Mouse (Mus musculus): ENCODE measurements around the gene Cdh22. TPM values are rescaled to one million over a fixed set of nuclear protein-coding genes. Genes with fewer than 3 reads are reported as not detected.

Cdh22 gene
- polyA plus RNA-seq, 1 experiment from 2014 or later: not detected

GRCm38 (mm10) chr2:165218954-165219353 lies 15.7 kb downstream of the Cdh22 start:
- TF ChIP-seq EP300 (IDR thresholded peaks at IDR 0.05; ENCODE audit: low read depth) (no peak), CTCF (IDR thresholded peaks at IDR 0.05; ENCODE audit: low read depth) (no peak)
- no peak overlapping the region for H3K9ac ChIP-seq (replicated peaks)
- H3K27me3 ChIP-seq (ENCODE audit: insufficient read depth, low read length): peaks cover 24% of the 10 kb centered on the region
- no peak overlapping the region for H3K4me3 ChIP-seq (ENCODE audit: low read depth, low read length)
- no peak for ATAC-seq
- no peaks in the 10 kb centered on the region for H3K4me1 ChIP-seq (ENCODE audit: insufficient read depth)
- 81% methylated on average over 8 of the region's 8 CpGs for WGBS (ENCODE audit: insufficient replicate concordance)
- no peak overlapping the region for H3K27ac ChIP-seq (ENCODE audit: low read depth)
- H3K9me3 ChIP-seq (ENCODE audit: low read length): no peaks in the 10 kb centered on the region
- H3K36me3 ChIP-seq (replicated peaks; ENCODE audit: insufficient read depth, low read length): no peaks in the 10 kb centered on the region
- no peak for DNase-seq
- no peak overlapping the region for H3K4me2 ChIP-seq (ENCODE audit: low read depth, low read length)

GRCm38 (mm10) chr2:165217361-165218149 lies 17.1 kb downstream of the Cdh22 start:
- H3K27ac ChIP-seq (ENCODE audit: low read depth): no peak overlapping the region
- H3K27me3 ChIP-seq (ENCODE audit: insufficient read depth, low read length): peaks cover 37% of the 10 kb centered on the region
- DNase-seq (no peak), ATAC-seq (no peak)
- no peaks in the 10 kb centered on the region for H3K4me1 ChIP-seq (ENCODE audit: insufficient read depth)
- no peak overlapping the region for H3K4me2 ChIP-seq (ENCODE audit: low read depth, low read length)
- TF ChIP-seq EP300 (IDR thresholded peaks at IDR 0.05; ENCODE audit: low read depth) (no peak), CTCF (IDR thresholded peaks at IDR 0.05; ENCODE audit: low read depth) (no peak)
- H3K4me3 ChIP-seq (ENCODE audit: low read depth, low read length): no peak overlapping the region
- WGBS (ENCODE audit: insufficient replicate concordance): 79% methylated on average over 16 of the region's 16 CpGs
- H3K9me3 ChIP-seq (ENCODE audit: low read length): no peaks in the 10 kb centered on the region
- no peak overlapping the region for H3K9ac ChIP-seq (replicated peaks)
- no peaks in the 10 kb centered on the region for H3K36me3 ChIP-seq (replicated peaks; ENCODE audit: insufficient read depth, low read length)

- Histone ChIP-seq H3K4me1 (ENCODE audit: insufficient read depth) (no peaks in the 10 kb centered on the region), H3K27ac (ENCODE audit: low read depth) (no peak overlapping the region), H3K4me3 (ENCODE audit: low read depth, low read length) (no peak overlapping the region), H3K9ac (replicated peaks) (no peak overlapping the region), H3K4me2 (ENCODE audit: low read depth, low read length) (no peak overlapping the region), H3K27me3 (ENCODE audit: insufficient read depth, low read length) (peaks cover 58% of the 10 kb centered on the region), H3K36me3 (replicated peaks; ENCODE audit: insufficient read depth, low read length) (no peaks in the 10 kb centered on the region), H3K9me3 (ENCODE audit: low read length) (no peaks in the 10 kb centered on the region)
- DNase-seq: no peak
- WGBS (ENCODE audit: insufficient replicate concordance): 6% methylated on average over 39 of the region's 39 CpGs
- ATAC-seq: no peak
- TF ChIP-seq CTCF (IDR thresholded peaks at IDR 0.05; ENCODE audit: low read depth) (no peak), EP300 (IDR thresholded peaks at IDR 0.05; ENCODE audit: low read depth) (no peak)
Observed at GRCm38 (mm10) chr2:165215103-165215951, 19.3 kb downstream of the Cdh22 start.

GRCm38 (mm10) chr2:165211426-165212079 lies 23.1 kb downstream of the Cdh22 start:
- H3K4me2 ChIP-seq (ENCODE audit: low read depth, low read length): no peak overlapping the region
- H3K36me3 ChIP-seq (replicated peaks; ENCODE audit: insufficient read depth, low read length): no peaks in the 10 kb centered on the region
- no peak overlapping the region for H3K27ac ChIP-seq (ENCODE audit: low read depth)
- H3K27me3 ChIP-seq (ENCODE audit: insufficient read depth, low read length): peaks cover 70% of the 10 kb centered on the region
- no peaks in the 10 kb centered on the region for H3K9me3 ChIP-seq (ENCODE audit: low read length)
- ATAC-seq (no peak), DNase-seq (no peak)
- no peak for TF ChIP-seq EP300 (IDR thresholded peaks at IDR 0.05; ENCODE audit: low read depth)
- no peak for TF ChIP-seq CTCF (IDR thresholded peaks at IDR 0.05; ENCODE audit: low read depth)
- H3K4me3 ChIP-seq (ENCODE audit: low read depth, low read length): no peak overlapping the region
- no peaks in the 10 kb centered on the region for H3K4me1 ChIP-seq (ENCODE audit: insufficient read depth)
- no peak overlapping the region for H3K9ac ChIP-seq (replicated peaks)
- WGBS (ENCODE audit: insufficient replicate concordance): 6% methylated on average over 20 of the region's 20 CpGs

GRCm38 (mm10) chr2:165210948-165211347 lies 23.7 kb downstream of the Cdh22 start:
- H3K4me3 ChIP-seq (ENCODE audit: low read depth, low read length): no peak overlapping the region
- H3K9ac ChIP-seq (replicated peaks): no peak overlapping the region
- no peak overlapping the region for H3K4me2 ChIP-seq (ENCODE audit: low read depth, low read length)
- H3K27ac ChIP-seq (ENCODE audit: low read depth): no peak overlapping the region
- WGBS (ENCODE audit: insufficient replicate concordance): 6% methylated on average over 15 of the region's 15 CpGs
- TF ChIP-seq CTCF (IDR thresholded peaks at IDR 0.05; ENCODE audit: low read depth) (no peak), EP300 (IDR thresholded peaks at IDR 0.05; ENCODE audit: low read depth) (no peak)
- H3K36me3 ChIP-seq (replicated peaks; ENCODE audit: insufficient read depth, low read length): no peaks in the 10 kb centered on the region
- DNase-seq (no peak), ATAC-seq (no peak)
- H3K9me3 ChIP-seq (ENCODE audit: low read length): no peaks in the 10 kb centered on the region
- no peaks in the 10 kb centered on the region for H3K4me1 ChIP-seq (ENCODE audit: insufficient read depth)
- peaks cover 67% of the 10 kb centered on the region for H3K27me3 ChIP-seq (ENCODE audit: insufficient read depth, low read length)

GRCm38 (mm10) chr2:165207689-165208088 lies 27.0 kb downstream of the Cdh22 start:
- Histone ChIP-seq H3K36me3 (replicated peaks; ENCODE audit: insufficient read depth, low read length) (no peaks in the 10 kb centered on the region), H3K27ac (ENCODE audit: low read depth) (no peak overlapping the region), H3K4me1 (ENCODE audit: insufficient read depth) (no peaks in the 10 kb centered on the region), H3K27me3 (ENCODE audit: insufficient read depth, low read length) (peaks cover 40% of the 10 kb centered on the region), H3K4me2 (ENCODE audit: low read depth, low read length) (no peak overlapping the region), H3K9ac (replicated peaks) (no peak overlapping the region), H3K9me3 (ENCODE audit: low read length) (no peaks in the 10 kb centered on the region), H3K4me3 (ENCODE audit: low read depth, low read length) (no peak overlapping the region)
- TF ChIP-seq EP300 (IDR thresholded peaks at IDR 0.05; ENCODE audit: low read depth) (no peak), CTCF (IDR thresholded peaks at IDR 0.05; ENCODE audit: low read depth) (no peak)
- 62% methylated on average over 11 of the region's 11 CpGs for WGBS (ENCODE audit: insufficient replicate concordance)
- DNase-seq (no peak), ATAC-seq (no peak)
